Mouse (Mus musculus) megakaryocyte, embryonic 14.5 days (primary cell): ENCODE data around the gene Prrx1.

Experiments
- FLI1 ChIP-seq: IDR thresholded peaks from 2 replicates; pipeline ENCODE4 v1.6.1; 2012; ENCODE audit warnings: low read length, inconsistent platforms, mixed read lengths
- GATA1 ChIP-seq: IDR thresholded peaks from 3 replicates; pipeline ENCODE4 v1.6.1; 2012; ENCODE audit warnings: mixed read lengths, low read length, inconsistent platforms, borderline replicate concordance

- no peak for TF ChIP-seq FLI1
- no peak for TF ChIP-seq GATA1
Measured at GRCm38 (mm10) chr1:163310023-163310754, 3.3 kb downstream of the Prrx1 start.
